11 mouse cellular contexts compared by ENCODE assay signal in genomic region chr1:23397623-23398022, GRCm38 (mm10). TPM values are rescaled to one million over a fixed set of nuclear protein-coding genes. Genes with fewer than 3 reads are reported as not detected.
DNase-seq lines count a peak whose midpoint lies in the region; ATAC-seq and TF ChIP-seq lines count a peak whose summit lies in the region.
"Had no signal": no experiment of that assay in that cellular context is flagged by ENCODE, and none has a peak within 500 bp of the region (broad histone marks: within the 10 kb centered on the region; RNA-seq: fewer than 3 reads in every experiment).

Ogfrl1 (minus strand) TSS chr1:23397772.

- TF ChIP-seq CTCF in ES-Bruce4 (IDR thresholded peaks at IDR 0.05; ENCODE audit: low read depth, low read length): no peak

- 59% methylated on average over 4 of the region's 4 CpGs for WGBS in heart, embryonic 11.5 days (ENCODE audit: insufficient replicate concordance)
- WGBS in liver, embryonic 12.5 days (ENCODE audit: insufficient replicate concordance): 36% methylated on average over 4 of the region's 4 CpGs

- no peak within 1 kb of the TSS for H3K27ac ChIP-seq in ES-Bruce4 (ENCODE audit: insufficient read depth, low read length)
- H3K27ac ChIP-seq in heart, embryonic 11.5 days (ENCODE audit: low read depth, low read length): no peak within 1 kb of the TSS
- H3K27ac ChIP-seq in liver, embryonic 12.5 days: no peak within 1 kb of the TSS
- H3K27ac ChIP-seq: midbrain, embryonic 12.5 days had no signal

- ATAC-seq in heart, embryonic 11.5 days (replicated peaks; ENCODE audit: insufficient number of reproducible peaks, low FRiP score, low TSS enrichment): no peak
- ATAC-seq in liver, embryonic 12.5 days: no peak

- H3K27me3 ChIP-seq in ES-Bruce4 (ENCODE audit: control insufficient read depth, insufficient read depth, low read length, poor library complexity, severe bottlenecking): no peaks in the 10 kb centered on the region
- no peaks in the 10 kb centered on the region for H3K27me3 ChIP-seq in heart, embryonic 11.5 days (ENCODE audit: control insufficient read depth, insufficient read depth, low read length)
- H3K27me3 ChIP-seq in liver, embryonic 12.5 days (replicated peaks): no peaks in the 10 kb centered on the region
- H3K27me3 ChIP-seq: midbrain, embryonic 12.5 days had no signal

- no peak within 1 kb of the TSS for H3K9ac ChIP-seq in ES-Bruce4 (ENCODE audit: low read depth, poor library complexity, severe bottlenecking)
- H3K9ac ChIP-seq in heart, embryonic 11.5 days (ENCODE audit: low read depth, low read length): no peak within 1 kb of the TSS
- H3K9ac ChIP-seq in liver, embryonic 12.5 days: no peak within 1 kb of the TSS
- H3K9ac ChIP-seq: midbrain, embryonic 12.5 days had no signal

- H3K4me3 ChIP-seq in ES-Bruce4 (ENCODE audit: low read depth, low read length): no peak within 1 kb of the TSS
- H3K4me3 ChIP-seq in heart, embryonic 11.5 days (ENCODE audit: low read depth, low read length): no peak within 1 kb of the TSS
- no peak within 1 kb of the TSS for H3K4me3 ChIP-seq in liver, embryonic 12.5 days
- H3K4me3 ChIP-seq: midbrain, embryonic 12.5 days had no signal

- H3K4me2 ChIP-seq in heart, embryonic 11.5 days: no peak within 1 kb of the TSS
- H3K4me2 ChIP-seq in liver, embryonic 12.5 days: peak within 1 kb of the TSS; percentile 20; the same call in 1 of the 2 replicates
- H3K4me2 ChIP-seq: midbrain, embryonic 12.5 days had no signal

- DNase-seq in frontal cortex, adult 2 months (ENCODE audit: extremely low spot score in 1 of 2, low spot score in 1 of 2): no peak
- DNase-seq in frontal cortex, postnatal 36 days (ENCODE audit: low spot score in 2 of 2): no peak
- DNase-seq in embryo, embryonic 11 days: no peak
- no peak for DNase-seq in right cerebral cortex, postnatal 36 days (ENCODE audit: low spot score in 2 of 2)
- no peak for DNase-seq in kidney, adult 18-20 months
- DNase-seq: adrenal gland, adult 8-10 months; gastrocnemius, postnatal 10 days had no signal

- no peaks in the 10 kb centered on the region for H3K4me1 ChIP-seq in ES-Bruce4 (ENCODE audit: control insufficient read depth, insufficient read depth, low read length)
- H3K4me1 ChIP-seq in heart, embryonic 11.5 days (ENCODE audit: control insufficient read depth, insufficient read depth, low read length): no peaks in the 10 kb centered on the region
- peaks cover 48% of the 10 kb centered on the region for H3K4me1 ChIP-seq in liver, embryonic 12.5 days
- H3K4me1 ChIP-seq: midbrain, embryonic 12.5 days had no signal

- TF ChIP-seq POLR2A in ES-Bruce4 (IDR thresholded peaks at IDR 0.05; ENCODE audit: insufficient read depth, low read length): no peak

- no peak for TF ChIP-seq EP300 in ES-Bruce4 (IDR thresholded peaks at IDR 0.05; ENCODE audit: insufficient read depth, low read depth, low read length)

- no peaks in the 10 kb centered on the region for H3K9me3 ChIP-seq in ES-Bruce4 (replicated peaks; ENCODE audit: control insufficient read depth, insufficient read depth, low read length, poor library complexity, severe bottlenecking)
- H3K9me3 ChIP-seq in heart, embryonic 11.5 days (replicated peaks; ENCODE audit: control insufficient read depth, low read length): no peaks in the 10 kb centered on the region
- H3K9me3 ChIP-seq in liver, embryonic 12.5 days (replicated peaks): no peaks in the 10 kb centered on the region
- H3K9me3 ChIP-seq: midbrain, embryonic 12.5 days had no signal

- no peaks in the 10 kb centered on the region for H3K36me3 ChIP-seq in ES-Bruce4 (ENCODE audit: control insufficient read depth, insufficient read depth, low read length, poor library complexity, severe bottlenecking)
- H3K36me3 ChIP-seq in heart, embryonic 11.5 days (ENCODE audit: control insufficient read depth, insufficient read depth, low read length): no peaks in the 10 kb centered on the region
- H3K36me3 ChIP-seq in liver, embryonic 12.5 days: no peaks in the 10 kb centered on the region
- H3K36me3 ChIP-seq: midbrain, embryonic 12.5 days had no signal

RNA-seq across cellular contexts. Expression of gene Ogfrl1, which starts in this region (rescaled TPM):
- 53.4 and 59.0 TPM in 2 replicates for polyA plus RNA-seq in frontal cortex, adult 2 months (2012; rRNA removed)
- 10.1 TPM in 2 replicates for polyA plus RNA-seq in ES-Bruce4 (2011; ENCODE audit: insufficient read depth, insufficient read length, low read depth, missing spikeins)
- polyA plus RNA-seq in heart, embryonic 11.5 days (2014; fragmentation: Nextera tagmentation; extraction: Ambion mirVana): 13.9 and 14.5 TPM in 2 replicates
- 21.3 and 24.0 TPM in 2 replicates for polyA plus RNA-seq in liver, embryonic 12.5 days (2016; fragmentation: Nextera tagmentation; extraction: Ambion mirVana)
